Mouse (Mus musculus): ENCODE measurements around the gene Alkbh7. TPM values are rescaled to one million over a fixed set of nuclear protein-coding genes. Genes with fewer than 3 reads are reported as not detected.

The Alkbh7 gene
- total and polyA plus RNA-seq, 3 experiments, result 21.2 to 51.8 (median 35.4) TPM

- H3K4me1 ChIP-seq (ENCODE audit: control insufficient read depth in 1 of 2, insufficient read depth in 2 of 2), result 0 out of 4 replicates have a peak, but pooled peaks cover 0 to 3% of the 10 kb centered on the region in 2 experiments
- no peak overlapping the region for H3K9ac ChIP-seq (ENCODE audit: insufficient read depth, low read depth)
- dilution Hi-C loops (cut with MboI; ENCODE audit: extremely low pct_ligation_motif_present, extremely low pct_unique_long_range_greater_than_20kb, low sequenced_read_pairs), result no loop called here
- no peak overlapping the region for H3K4me2 ChIP-seq (ENCODE audit: insufficient read depth, low read depth, poor library complexity, severe bottlenecking)
- no peak for DNase-seq (ENCODE audit: extremely low read depth)
- no peaks in the 10 kb centered on the region for H3K9me3 ChIP-seq (replicated peaks; ENCODE audit: low read length)
- no peaks in the 10 kb centered on the region for H3K36me3 ChIP-seq (replicated peaks in 1 of 2; ENCODE audit: control insufficient read depth in 1 of 2, insufficient read depth in 1 of 2, low read length in 1 of 2)
- TF ChIP-seq MXI1 (IDR thresholded peaks at IDR 0.05; ENCODE audit: low read depth, low read length) (no peak), RAD21 (IDR thresholded peaks at IDR 0.05; ENCODE audit: low read depth, low read length) (no peak), SMC3 (IDR thresholded peaks at IDR 0.05; ENCODE audit: low read depth, low read length) (no peak), HCFC1 (IDR thresholded peaks at IDR 0.05; ENCODE audit: low read depth, low read length) (no peak), ZC3H11A (IDR thresholded peaks at IDR 0.05; ENCODE audit: low read depth, low read length) (no peak), ELF1 (IDR thresholded peaks at IDR 0.05; ENCODE audit: low read depth, low read length) (no peak), EP300 (IDR thresholded peaks at IDR 0.05; ENCODE audit: low read length) (no peak), POLR2A (IDR thresholded peaks at IDR 0.05; ENCODE audit: low read depth, low read length) (no peak), TBP (conservative IDR thresholded peaks at IDR 0.05; ENCODE audit: low read depth, low read length) (no peak), MYC (IDR thresholded peaks at IDR 0.05; ENCODE audit: low read depth, low read length) (no peak), POLR2AphosphoS2 (IDR thresholded peaks at IDR 0.05; ENCODE audit: low read depth, low read length) (no peak), CTCF (conservative IDR thresholded peaks at IDR 0.05 in 1 of 2, IDR thresholded peaks at IDR 0.05 in 1 of 2; ENCODE audit: low read depth in 2 of 2, low read length in 2 of 2) (no peak), MAZ (IDR thresholded peaks at IDR 0.05; ENCODE audit: low read depth, low read length) (no peak), SIN3A (IDR thresholded peaks at IDR 0.05; ENCODE audit: low read length) (no peak), IRF4 (IDR thresholded peaks at IDR 0.05; ENCODE audit: low read depth, low read length) (no peak), NELFE (IDR thresholded peaks at IDR 0.05; ENCODE audit: low read depth, low read length) (no peak), MEF2A (IDR thresholded peaks at IDR 0.05; ENCODE audit: borderline replicate concordance, low read depth, low read length) (no peak), JUN (IDR thresholded peaks at IDR 0.05; ENCODE audit: insufficient read depth, low read depth, low read length) (no peak)
- H3K27ac ChIP-seq (ENCODE audit: insufficient read depth, low read depth), result no peak overlapping the region
- H3K79me2 ChIP-seq (replicated peaks; ENCODE audit: control insufficient read depth, extremely low read depth, insufficient read depth, poor library complexity, severe bottlenecking), result no peaks in the 10 kb centered on the region
- no peak overlapping the region for H3K4me3 ChIP-seq (replicated peaks in 1 of 3; ENCODE audit: low read depth in 2 of 3, low read length in 2 of 3, poor library complexity in 1 of 3)
- in situ Hi-C loops (cut with MboI; ENCODE audit: low pct_ligation_motif_present, low pct_unique_long_range_greater_than_20kb, low sequenced_read_pairs), result no loop called here
- peaks cover 7% of the 10 kb centered on the region for H3K27me3 ChIP-seq (replicated peaks)
Measured at GRCm38 (mm10) chr17:56976531-56977390, 20.4 kb upstream of the Alkbh7 start.

GRCm38 (mm10) chr17:56979524-56979923 lies 17.6 kb upstream of the Alkbh7 start:
- in situ Hi-C loops (cut with MboI; ENCODE audit: low pct_ligation_motif_present, low pct_unique_long_range_greater_than_20kb, low sequenced_read_pairs), result no loop called here
- no peak for DNase-seq (ENCODE audit: extremely low read depth)
- Histone ChIP-seq H3K27ac (ENCODE audit: insufficient read depth, low read depth) (no peak overlapping the region), H3K27me3 (replicated peaks) (peaks cover 5% of the 10 kb centered on the region), H3K9me3 (replicated peaks; ENCODE audit: low read length) (no peaks in the 10 kb centered on the region), H3K4me1 (ENCODE audit: control insufficient read depth in 1 of 2, insufficient read depth in 2 of 2) (0 out of 4 replicates have a peak, but pooled peaks cover 0 to 3% of the 10 kb centered on the region in 2 experiments), H3K79me2 (replicated peaks; ENCODE audit: control insufficient read depth, extremely low read depth, insufficient read depth, poor library complexity, severe bottlenecking) (no peaks in the 10 kb centered on the region), H3K4me3 (replicated peaks in 1 of 3; ENCODE audit: low read depth in 2 of 3, low read length in 2 of 3, poor library complexity in 1 of 3) (no peak overlapping the region), H3K9ac (ENCODE audit: insufficient read depth, low read depth) (no peak overlapping the region), H3K36me3 (replicated peaks in 1 of 2; ENCODE audit: control insufficient read depth in 1 of 2, insufficient read depth in 1 of 2, low read length in 1 of 2) (no peaks in the 10 kb centered on the region), H3K4me2 (ENCODE audit: insufficient read depth, low read depth, poor library complexity, severe bottlenecking) (no peak overlapping the region)
- TF ChIP-seq MXI1 (IDR thresholded peaks at IDR 0.05; ENCODE audit: low read depth, low read length) (no peak), SIN3A (IDR thresholded peaks at IDR 0.05; ENCODE audit: low read length) (no peak), PAX5 (IDR thresholded peaks at IDR 0.05; ENCODE audit: low read length) (no peak), MAX (IDR thresholded peaks at IDR 0.05; ENCODE audit: low read length) (no peak), MYC (IDR thresholded peaks at IDR 0.05; ENCODE audit: low read depth, low read length) (no peak), RAD21 (IDR thresholded peaks at IDR 0.05; ENCODE audit: low read depth, low read length) (no peak), USF1 (IDR thresholded peaks at IDR 0.05; ENCODE audit: low read depth, low read length) (no peak)
- dilution Hi-C loops (cut with MboI; ENCODE audit: extremely low pct_ligation_motif_present, extremely low pct_unique_long_range_greater_than_20kb, low sequenced_read_pairs), result no loop called here
